Mouse (Mus musculus): ENCODE results near the gene Csnk2a1. TPM values are rescaled to one million over a fixed set of nuclear protein-coding genes. Genes with fewer than 3 reads are reported as not detected.

Csnk2a1 gene
- total RNA-seq (2023): 52.7 and 59.7 TPM in 2 replicates

GRCm38 (mm10) chr2:152226248-152227050 is at the start of gene Csnk2a1:
Csnk2a1 (plus strand) TSS chr2:152226839.

GRCm38 (mm10) chr2:152293727-152294475 is 67.3 kb downstream of the Csnk2a1 start, which contains the start of gene Tbc1d20:
Tbc1d20 (plus strand) TSS chr2:152293828.

Other genes starting within 250 kb of the Csnk2a1 start
- 28.0 and 37.0 TPM in 2 replicates for gene Fam110a, start 246.6 kb upstream of the Csnk2a1 start, total RNA-seq (2023)
- gene Slc52a3, start 230.3 kb upstream of the Csnk2a1 start, total RNA-seq (2023): 1.7 and 2.0 TPM in 2 replicates
- not detected in 2 replicates for gene Scrt2, start 145.3 kb upstream of the Csnk2a1 start, total RNA-seq (2023)
- 3.6 and 3.8 TPM in 2 replicates for gene Srxn1, start 121.3 kb upstream of the Csnk2a1 start, total RNA-seq (2023)
- gene Tcf15, start 83.3 kb upstream of the Csnk2a1 start, total RNA-seq (2023): not detected in 2 replicates
- 119 and 165 TPM in 2 replicates for gene Tbc1d20, start 67.0 kb downstream of the Csnk2a1 start, total RNA-seq (2023)
- 72.2 and 90.2 TPM in 2 replicates for gene Rbck1, start 105.8 kb downstream of the Csnk2a1 start, total RNA-seq (2023)
- 4.0 and 5.2 TPM in 2 replicates for gene Trib3, start 117.2 kb downstream of the Csnk2a1 start, total RNA-seq (2023)
- gene Nrsn2, start 149.8 kb downstream of the Csnk2a1 start, total RNA-seq (2023): not detected in 2 replicates
- 0.20 and 0.22 TPM in 2 replicates for gene Sox12, start 171.2 kb downstream of the Csnk2a1 start, total RNA-seq (2023)
- gene Zcchc3, start 188.2 kb downstream of the Csnk2a1 start, total RNA-seq (2023): 0.61 and 1.2 TPM in 2 replicates
- gene 6820408C15Rik, start 188.7 kb downstream of the Csnk2a1 start, total RNA-seq (2023): not detected in 2 replicates
- not detected in 2 replicates for gene Defb23, start 237.8 kb downstream of the Csnk2a1 start, total RNA-seq (2023)